Mouse (Mus musculus) large intestine, adult 2 months (tissue): ENCODE data around the gene Ttc17. TPM values are rescaled to one million over a fixed set of nuclear protein-coding genes. Genes with fewer than 3 reads are reported as not detected.

Source experiments
- DNase-seq: peaks from one replicate; pipeline ENCODE4 v3.0.0-alpha.2; 2012; ENCODE audit warnings: low read depth, low spot score
- WGBS: fragments of 180-500 bp; shearing (Covaris S2); methylation state at CpG from one replicate; pipeline ENCODE4 v1.1.7; 2018; 5-methylcytosine and 5-hydroxymethylcytosine counted together
- polyA plus RNA-seq: library from polyadenylated mRNA; depleted of rRNA; stranded (reverse); fragments of >200 nt; gene quantifications from 2 replicates; pipeline ENCODE4 v1.2.3, GENCODE M21; 2012

Ttc17 gene
- polyA plus RNA-seq, 1 experiment = 14.6 TPM

DNA sequence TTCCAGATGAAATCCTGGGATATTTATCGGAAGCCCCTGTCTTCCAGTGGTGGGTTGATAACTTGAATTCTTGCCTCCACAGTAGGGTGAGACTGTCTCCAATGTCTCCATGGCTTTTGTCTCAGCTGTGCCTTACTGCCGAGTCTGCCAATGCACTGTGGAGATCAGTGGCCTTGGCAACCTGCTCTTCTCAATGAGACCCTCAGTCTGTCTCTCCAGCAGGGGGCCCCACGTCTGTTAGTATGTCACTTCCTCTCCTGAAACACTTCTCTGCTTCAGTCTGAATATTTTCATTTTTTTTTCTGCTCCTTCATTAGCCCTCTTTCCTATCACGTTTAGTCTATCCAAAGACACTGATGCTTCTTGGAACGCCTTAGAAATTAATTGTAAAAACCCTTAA is 90.0 kb downstream of the Ttc17 start:
- DNase-seq = no peak
- WGBS = 81% methylated on average over 5 of the region's 5 CpGs

- DNase-seq = no peak
- 93% methylated on average over 10 of the region's 10 CpGs for WGBS
Measured at GRCm38 (mm10) chr2:94303984-94304383, 102.5 kb downstream of the Ttc17 start.

GRCm38 (mm10) chr2:94302393-94302792 is 104.1 kb downstream of the Ttc17 start:
- WGBS = 82% methylated on average over 5 of the region's 5 CpGs
- no peak for DNase-seq

GRCm38 (mm10) chr2:94301749-94302148 is 104.7 kb downstream of the Ttc17 start:
- DNase-seq = no peak
- WGBS = 95% methylated on average over 8 of the region's 8 CpGs

GRCm38 (mm10) chr2:94297467-94297866 is 109.0 kb downstream of the Ttc17 start:
- 59% methylated on average over 3 of the region's 3 CpGs for WGBS
- no peak for DNase-seq

DNA sequence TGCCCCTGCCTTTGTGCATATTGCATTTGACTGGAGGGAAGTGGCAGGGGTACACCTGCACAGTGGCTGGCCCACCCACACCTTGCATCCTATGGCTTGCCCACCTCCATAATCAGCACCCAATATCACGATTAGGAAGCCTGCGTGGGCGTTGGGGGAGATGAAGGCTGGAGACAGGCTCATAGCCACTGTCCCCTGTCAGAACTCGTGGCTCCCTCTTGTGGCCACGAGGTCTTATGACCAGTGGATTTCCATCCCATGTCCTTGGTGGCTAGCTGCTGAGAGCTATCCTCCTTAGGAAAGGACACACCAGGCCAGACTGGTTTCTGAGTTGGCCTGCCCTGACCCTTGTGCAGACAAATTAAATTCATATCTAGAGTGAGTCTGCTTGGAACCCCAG is 116.0 kb downstream of the Ttc17 start:
- 3% methylated on average over 5 of the region's 5 CpGs for WGBS

GRCm38 (mm10) chr2:94289659-94290058 is 116.8 kb downstream of the Ttc17 start:
- WGBS = 62% methylated on average over 6 of the region's 6 CpGs
- no peak for DNase-seq

More for the DNA sequence above, 116.0 kb downstream of the Ttc17 start:
- no peak for DNase-seq

DNA sequence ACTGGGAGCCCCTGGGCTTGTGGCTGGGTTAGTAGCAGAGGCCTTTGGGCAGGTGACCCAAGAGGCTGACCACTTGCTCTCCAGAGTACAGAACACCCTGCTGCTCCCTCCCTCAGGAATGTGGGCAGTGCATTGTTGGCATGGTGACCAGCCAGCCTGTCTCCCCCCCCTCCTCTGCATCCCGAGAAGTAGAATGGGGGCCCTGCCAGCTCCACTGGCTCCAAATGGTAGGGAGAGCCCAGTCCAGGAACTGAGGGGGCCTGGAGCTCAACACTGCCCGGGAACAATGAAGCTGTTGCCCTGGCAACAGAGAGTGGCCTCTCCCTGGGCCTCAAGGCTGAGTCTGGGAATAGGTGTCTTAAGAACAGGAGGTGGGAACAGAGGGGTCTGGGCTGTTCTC is 117.3 kb downstream of the Ttc17 start:
- DNase-seq = no peak
- WGBS = 9% methylated on average over 2 of the region's 2 CpGs

- WGBS = 15% methylated on average over 5 of the region's 5 CpGs
- no peak for DNase-seq
Measured at GRCm38 (mm10) chr2:94288086-94288485, 118.4 kb downstream of the Ttc17 start.

DNA sequence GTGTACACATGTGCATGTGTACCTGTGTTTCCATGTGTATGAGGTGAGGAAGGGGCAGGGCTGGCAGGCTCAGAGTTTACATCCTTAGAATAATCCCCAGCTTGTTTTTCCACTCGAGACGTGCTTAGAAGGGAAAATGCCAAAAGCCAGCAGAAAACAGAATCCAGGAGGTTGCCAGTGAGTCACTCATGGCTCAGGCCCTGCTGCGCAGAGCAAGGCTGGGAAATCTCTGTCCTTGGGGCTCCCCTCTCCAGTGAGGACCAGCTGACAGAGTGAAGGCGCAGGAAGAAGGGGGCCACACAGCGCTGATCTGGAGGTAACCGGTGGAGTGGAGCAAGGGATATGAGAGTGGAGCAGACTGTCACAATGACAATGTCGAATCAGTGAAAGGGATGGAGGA is 119.1 kb downstream of the Ttc17 start:
- WGBS = 66% methylated on average over 7 of the region's 7 CpGs
- DNase-seq = no peak

DNA sequence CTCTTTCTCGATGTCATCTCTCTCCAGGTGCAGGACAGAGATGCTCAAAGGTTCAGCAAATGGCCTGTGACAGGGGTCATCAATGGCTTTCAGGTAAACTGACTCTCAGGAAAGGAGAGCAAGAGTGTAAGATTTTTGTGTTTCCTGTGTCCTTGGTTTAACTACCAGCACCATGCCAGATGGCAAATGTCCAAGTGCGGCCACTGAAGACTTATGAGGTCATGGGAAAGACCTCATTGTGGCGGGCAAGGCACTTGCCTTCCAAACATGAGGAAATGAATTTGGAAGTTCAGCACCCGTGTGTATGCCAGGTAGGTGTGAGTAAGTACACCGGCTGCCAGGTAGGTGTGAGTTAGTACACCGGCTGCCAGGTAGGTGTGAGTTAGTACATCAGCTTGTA is 123.0 kb downstream of the Ttc17 start:
- 49% methylated on average over 6 of the region's 6 CpGs for WGBS
- no peak for DNase-seq

- no peak for DNase-seq
- 72% methylated on average over 5 of the region's 5 CpGs for WGBS
Measured at GRCm38 (mm10) chr2:94279596-94279995, 126.9 kb downstream of the Ttc17 start.

DNA sequence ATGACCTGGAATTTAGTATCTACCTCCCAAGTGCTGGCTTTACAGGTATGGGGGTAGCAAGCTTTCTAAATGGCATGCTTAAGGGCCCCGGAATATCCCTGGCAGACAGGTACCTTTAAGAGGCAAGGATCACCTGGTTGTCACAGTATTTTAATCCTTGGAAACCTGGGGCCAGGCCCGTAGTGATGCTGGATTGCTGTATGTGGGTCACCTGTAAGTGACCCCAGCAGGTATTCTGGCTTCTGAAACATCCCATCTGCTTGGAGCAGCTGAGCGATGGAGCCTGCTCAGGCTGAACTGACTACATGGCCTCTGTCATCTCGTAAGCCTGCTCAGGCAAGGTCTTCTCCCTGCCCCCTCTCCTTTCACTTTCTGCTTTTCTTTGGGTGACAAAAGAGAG is 130.4 kb downstream of the Ttc17 start:
- 79% methylated on average over 4 of the region's 4 CpGs for whole genome bisulfite sequencing
- no peak for DNase-seq

DNA sequence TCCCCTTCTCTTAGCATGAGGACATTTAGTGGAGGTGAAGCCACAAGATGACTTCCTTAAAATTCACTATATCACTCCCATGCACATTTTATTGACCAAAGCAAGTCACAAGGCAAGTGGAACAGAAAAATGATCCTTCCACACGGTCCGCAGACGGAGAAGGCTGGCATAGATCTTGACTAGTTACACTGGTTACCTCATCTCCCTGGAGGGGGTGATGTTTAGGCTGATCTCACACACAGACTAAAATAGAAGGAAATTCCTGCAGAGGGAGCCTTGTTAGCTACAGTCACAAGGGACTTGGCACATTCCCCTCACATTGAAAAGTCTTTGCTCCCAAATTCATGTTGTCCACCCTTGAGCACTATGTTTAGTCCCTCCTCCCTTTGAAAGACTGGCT is 130.8 kb downstream of the Ttc17 start:
- 85% methylated on average over 3 of the region's 3 CpGs for WGBS
- DNase-seq = no peak

DNA sequence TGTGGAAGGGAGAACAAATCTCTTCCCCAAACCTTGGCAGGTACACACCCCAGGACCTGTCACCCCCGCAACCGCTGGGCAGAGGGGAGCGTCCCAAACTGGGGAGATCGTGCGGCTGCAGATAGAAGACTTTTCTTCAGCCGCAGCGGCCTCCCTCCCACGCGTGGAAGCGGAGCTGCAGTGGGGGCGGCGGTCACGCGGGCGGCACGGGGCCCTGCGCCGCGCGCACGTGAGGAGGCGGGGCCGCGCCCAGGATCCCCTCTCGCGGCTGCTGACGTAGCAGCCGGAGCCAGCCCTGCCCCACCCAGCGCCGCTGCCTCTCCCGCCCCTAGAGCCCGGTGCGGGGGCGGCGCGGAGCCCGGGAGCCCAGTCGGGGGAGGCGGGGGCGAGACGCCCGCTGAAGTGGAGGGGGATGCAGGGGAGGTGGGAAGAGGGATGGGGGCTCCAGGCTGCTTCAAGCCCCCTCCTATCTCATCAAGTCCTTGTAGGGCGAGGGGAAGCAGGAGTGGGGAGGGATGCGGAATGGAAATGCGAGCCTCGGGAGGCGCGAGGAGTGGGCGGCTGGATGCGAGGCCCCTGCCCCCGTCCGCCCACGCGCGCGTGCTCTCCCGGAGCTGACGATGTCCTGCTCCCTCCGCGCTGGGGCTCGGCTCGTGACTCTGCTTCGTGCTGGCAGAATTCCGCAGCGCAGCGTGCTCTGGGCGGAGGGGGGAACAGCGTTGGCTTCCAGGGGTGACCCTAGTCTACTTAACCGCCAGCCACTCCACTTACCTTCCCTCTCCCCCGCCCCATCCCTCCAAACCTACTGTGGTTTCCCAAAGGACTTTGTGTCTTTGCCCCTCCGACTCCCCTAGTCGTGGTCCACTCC is 133.1 kb downstream of the Ttc17 start:
- no peak for DNase-seq

DNA sequence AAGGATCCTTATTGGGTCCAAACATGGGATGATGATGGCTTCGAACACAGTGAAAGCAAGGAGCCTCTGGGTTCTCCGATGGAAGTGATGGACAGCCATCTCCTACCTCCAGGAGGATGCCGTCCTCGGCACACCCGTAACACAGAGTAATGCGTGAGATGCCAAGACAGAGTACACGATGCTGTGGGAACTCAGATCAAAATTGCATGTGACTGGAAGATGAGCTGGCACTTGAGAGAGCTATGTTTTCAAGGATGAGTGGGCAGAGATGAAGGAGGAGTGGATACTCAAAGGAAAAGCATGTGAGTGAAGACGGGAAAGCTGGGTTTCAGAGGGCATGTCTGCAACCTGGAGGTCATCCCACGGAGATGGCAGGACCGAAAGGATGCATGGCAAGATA is 135.3 kb downstream of the Ttc17 start:
- WGBS = 91% methylated on average over 10 of the region's 10 CpGs

More for the DNA sequence above, 133.1 kb downstream of the Ttc17 start:
- under 1% methylated on average over 72 of the region's 72 CpGs for WGBS

GRCm38 (mm10) chr2:94268835-94269234 is 137.7 kb downstream of the Ttc17 start:
- WGBS = 68% methylated on average over 8 of the region's 8 CpGs
- DNase-seq = no peak

More for the DNA sequence above, 135.3 kb downstream of the Ttc17 start:
- DNase-seq = no peak

DNA sequence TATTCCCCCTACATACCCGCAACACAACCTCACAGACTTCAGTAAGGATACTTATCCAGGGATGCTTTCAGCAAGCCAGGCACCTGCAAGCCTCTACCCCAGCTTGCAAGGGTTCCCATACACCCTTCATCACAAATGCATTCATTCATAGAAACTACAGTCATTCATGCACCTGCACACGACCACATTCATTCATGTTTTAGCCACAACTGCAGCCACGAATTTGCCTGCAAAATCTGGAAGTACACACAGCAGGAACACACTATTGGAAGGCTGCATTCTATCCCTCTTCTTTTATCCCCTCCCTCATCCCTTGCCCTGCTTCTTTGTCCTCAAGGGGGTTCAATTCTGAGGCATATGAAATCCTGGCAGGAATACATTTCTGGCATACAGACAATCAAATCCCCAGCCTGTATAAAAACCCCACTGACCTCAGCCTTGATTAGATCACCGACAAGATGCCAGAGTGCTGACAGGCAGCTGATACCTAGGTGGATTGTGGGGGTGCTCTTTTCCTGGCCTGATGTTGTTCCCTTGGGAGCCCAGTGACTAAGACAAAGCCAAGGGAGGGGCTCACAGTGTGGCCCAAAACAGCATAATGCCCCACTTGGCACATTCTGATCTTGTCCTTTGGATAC is 139.2 kb downstream of the Ttc17 start:
- WGBS = 41% methylated on average over 4 of the region's 4 CpGs
- DNase-seq = no peak

DNA sequence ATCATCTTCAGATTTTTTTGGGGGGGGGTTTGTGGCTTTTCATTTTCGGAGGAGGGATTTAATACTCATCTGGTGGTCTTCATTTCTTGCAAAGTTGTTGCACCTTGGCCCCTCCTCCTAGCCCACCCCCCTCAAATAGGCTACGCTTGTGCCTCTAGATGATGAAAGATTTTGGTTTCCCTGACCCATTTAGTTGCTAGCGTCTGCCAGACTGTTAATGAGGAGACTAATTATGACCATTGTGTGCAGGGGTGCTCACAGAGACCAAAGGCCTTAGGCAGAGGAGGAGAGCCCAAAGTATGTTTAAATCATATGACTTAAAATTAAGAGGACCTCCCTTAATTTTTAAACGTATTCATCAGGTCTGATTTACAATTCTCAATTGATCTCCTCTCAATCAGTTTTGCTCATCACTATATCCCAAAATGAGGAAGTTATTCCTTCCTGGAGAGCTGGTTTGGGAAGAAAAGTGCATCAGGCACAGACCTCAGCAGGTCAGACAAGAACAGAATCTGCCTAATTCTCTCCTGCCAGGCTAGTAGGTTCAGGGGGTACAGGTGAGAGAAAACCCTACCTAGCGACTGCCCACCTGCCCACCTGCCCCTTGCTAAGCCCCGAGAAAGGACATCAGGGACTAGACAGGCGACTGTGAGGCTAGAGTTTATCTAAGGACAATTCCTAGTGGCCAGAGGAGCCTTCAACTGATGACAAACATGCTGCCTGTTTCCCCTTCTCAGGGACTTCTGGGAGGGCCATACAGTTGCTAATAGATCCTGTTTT is 139.9 kb downstream of the Ttc17 start:
- no peak for DNase-seq
- 28% methylated on average over 7 of the region's 7 CpGs for WGBS
